Mouse (Mus musculus): ENCODE measurements around the gene Hnrnpa3.
A peak's percentile ranks its signal among the peaks of the same experiment; 100 is the strongest.
"Not testable (repeated sequence)": the region's sequence is repeated elsewhere in the genome, so short reads cannot be mapped to it uniquely, and the experiment has no call there.

The Hnrnpa3 gene

GRCm38 (mm10) chr2:75658727-75659628 lies at the start of gene Hnrnpa3:
TSS of gene Hnrnpa3 (plus strand) at chr2:75659261.
- peak; percentile 99 for DNase-seq

GRCm38 (mm10) chr2:75609971-75610370 lies 49.1 kb upstream of the Hnrnpa3 start:
- no peak for DNase-seq

GRCm38 (mm10) chr2:75610602-75611001 lies 48.5 kb upstream of the Hnrnpa3 start:
- DNase-seq, result not testable (repeated sequence)

GRCm38 (mm10) chr2:75611041-75611805 lies 47.8 kb upstream of the Hnrnpa3 start:
- no peak for DNase-seq

GRCm38 (mm10) chr2:75612006-75612405 lies 47.1 kb upstream of the Hnrnpa3 start:
- DNase-seq, result no peak

GRCm38 (mm10) chr2:75612981-75613567 lies 46.0 kb upstream of the Hnrnpa3 start:
- DNase-seq, result no peak

- DNase-seq, result no peak
Observed at GRCm38 (mm10) chr2:75614577-75614976, 44.5 kb upstream of the Hnrnpa3 start.

- DNase-seq, result no peak
Observed at GRCm38 (mm10) chr2:75616911-75617310, 42.1 kb upstream of the Hnrnpa3 start.

GRCm38 (mm10) chr2:75618712-75619111 lies 40.3 kb upstream of the Hnrnpa3 start:
- DNase-seq, result no peak

- no peak for DNase-seq
Observed at GRCm38 (mm10) chr2:75621873-75622654, 37.0 kb upstream of the Hnrnpa3 start.

GRCm38 (mm10) chr2:75625086-75625485 lies 34.0 kb upstream of the Hnrnpa3 start:
- no peak for DNase-seq

GRCm38 (mm10) chr2:75626597-75627440 lies 32.2 kb upstream of the Hnrnpa3 start:
- DNase-seq, result no peak

- no peak for DNase-seq
Observed at GRCm38 (mm10) chr2:75628487-75628886, 30.6 kb upstream of the Hnrnpa3 start.

GRCm38 (mm10) chr2:75631421-75631820 lies 27.6 kb upstream of the Hnrnpa3 start:
- no peak for DNase-seq

- DNase-seq, result no peak
Observed at GRCm38 (mm10) chr2:75632043-75632442, 27.0 kb upstream of the Hnrnpa3 start.

GRCm38 (mm10) chr2:75632721-75633181 lies 26.3 kb upstream of the Hnrnpa3 start:
- no peak for DNase-seq

GRCm38 (mm10) chr2:75633381-75633780 lies 25.7 kb upstream of the Hnrnpa3 start:
- DNase-seq, result no peak

GRCm38 (mm10) chr2:75633784-75634183 lies 25.3 kb upstream of the Hnrnpa3 start:
- no peak for DNase-seq

- DNase-seq, result not testable (repeated sequence)
Observed at GRCm38 (mm10) chr2:75634431-75634830, 24.6 kb upstream of the Hnrnpa3 start.

GRCm38 (mm10) chr2:75636261-75637054 lies 22.6 kb upstream of the Hnrnpa3 start:
- peak; percentile 64 to 71 for DNase-seq

- not testable (repeated sequence) for DNase-seq
Observed at GRCm38 (mm10) chr2:75637055-75637304, 22.1 kb upstream of the Hnrnpa3 start.
